In genomic region chr10:117649292-117650041, GRCm38 (mm10) we compare ENCODE assay signal across 21 mouse cellular contexts. TPM values are rescaled to one million over a fixed set of nuclear protein-coding genes. Genes with fewer than 3 reads are reported as not detected.
DNase-seq lines count a peak whose midpoint lies in the region; ATAC-seq and TF ChIP-seq lines count a peak whose summit lies in the region.
"Had no signal": no experiment of that assay in that cellular context is flagged by ENCODE, and none has a peak within 500 bp of the region (broad histone marks: within the 10 kb centered on the region; RNA-seq: fewer than 3 reads in every experiment).

No protein-coding gene starts in this region.

- no peak overlapping the region for H3K4me3 ChIP-seq in kidney, adult 2 months (ENCODE audit: insufficient read depth, low read depth, low read length)
- no peak overlapping the region for H3K4me3 ChIP-seq in lung, adult 2 months (replicated peaks; ENCODE audit: extremely low read depth, low read depth, low read length)
- H3K4me3 ChIP-seq in intestine, embryonic 15.5 days (replicated peaks) = no peak overlapping the region
- H3K4me3 ChIP-seq: embryonic facial prominence, embryonic 10.5 days; forebrain, embryonic 13.5 days; gastrocnemius, adult 2 months; heart, embryonic 12.5 days; hindbrain, embryonic 10.5 days had no signal

- no peak overlapping the region for H3K27ac ChIP-seq in kidney, adult 2 months (ENCODE audit: insufficient read depth, low read depth, low read length)
- no peak overlapping the region for H3K27ac ChIP-seq in intestine, embryonic 15.5 days
- H3K27ac ChIP-seq: embryonic facial prominence, embryonic 10.5 days; forebrain, embryonic 13.5 days; gastrocnemius, adult 2 months; hindbrain, embryonic 10.5 days had no signal

- no peaks in the 10 kb centered on the region for H3K27me3 ChIP-seq in kidney, adult 2 months (replicated peaks; ENCODE audit: control insufficient read depth, insufficient read depth, low read length)
- H3K27me3 ChIP-seq in intestine, embryonic 15.5 days (replicated peaks) = no peaks in the 10 kb centered on the region
- H3K27me3 ChIP-seq: CH12.LX; forebrain, embryonic 13.5 days; heart, embryonic 12.5 days; Patski had no signal

- no peaks in the 10 kb centered on the region for H3K9me3 ChIP-seq in intestine, embryonic 15.5 days
- H3K9me3 ChIP-seq: embryonic facial prominence, embryonic 10.5 days; forebrain, embryonic 13.5 days; heart, embryonic 12.5 days; hindbrain, embryonic 10.5 days had no signal

- H3K9ac ChIP-seq in intestine, embryonic 15.5 days = no peak overlapping the region
- H3K9ac ChIP-seq: forebrain, embryonic 13.5 days; heart, embryonic 12.5 days had no signal

- no peak for TF ChIP-seq POLR2A in kidney, adult 2 months (IDR thresholded peaks at IDR 0.05; ENCODE audit: low read depth, low read length)
- no peak for TF ChIP-seq POLR2A in lung, adult 2 months (IDR thresholded peaks at IDR 0.05; ENCODE audit: borderline replicate concordance, extremely low read depth, low read depth, low read length)

- WGBS in kidney, adult 2 months = 82% methylated on average over 11 of the region's 11 CpGs
- WGBS in lung, adult 2 months = 75% methylated on average over 11 of the region's 11 CpGs
- 84% methylated on average over 11 of the region's 11 CpGs for WGBS in intestine, embryonic 15.5 days

- H3K4me1 ChIP-seq in kidney, adult 2 months (ENCODE audit: control insufficient read depth, insufficient read depth, low read length) = no peaks in the 10 kb centered on the region
- H3K4me1 ChIP-seq in lung, adult 2 months (ENCODE audit: control insufficient read depth, insufficient read depth, low read length) = peaks cover 5% of the 10 kb centered on the region
- H3K4me1 ChIP-seq in intestine, embryonic 15.5 days (replicated peaks) = peaks cover 7% of the 10 kb centered on the region; the same call in 1 of the 2 replicates
- H3K4me1 ChIP-seq: heart, embryonic 12.5 days had no signal

- ATAC-seq in intestine, embryonic 15.5 days = no peak
- ATAC-seq: activated CD4-positive, CD25-positive, alpha-beta regulatory T cell, adult 4 months; forebrain, embryonic 13.5 days; Patski had no signal

- TF ChIP-seq CTCF in kidney, adult 2 months (conservative IDR thresholded peaks at IDR 0.05; ENCODE audit: insufficient read depth, insufficient read length, low read depth, low read length) = no peak
- no peak for TF ChIP-seq CTCF in lung, adult 2 months (IDR thresholded peaks at IDR 0.05; ENCODE audit: insufficient read depth, low read length)

- DNase-seq in kidney, adult 2 months = peak; percentile 43
- no peak for DNase-seq in kidney, adult 9 months
- DNase-seq in 3T3-L1 (ENCODE audit: low read depth, low spot score) = peak; percentile 91
- peak; percentile 64 for DNase-seq in lung, adult 2 months
- DNase-seq in lung, postnatal 25 days (ENCODE audit: low spot score) = peak; percentile 85
- no peak for DNase-seq in urinary bladder, postnatal 14 days (ENCODE audit: low spot score)
- no peak for DNase-seq in right cerebral cortex, adult 2 months (ENCODE audit: low spot score in 2 of 2)
- DNase-seq: adrenal gland, adult 2 months; adrenal gland, postnatal 25 days; cerebellum, adult 18-20 months; cerebellum, adult 9-11 months; gastrocnemius, adult 2 months; gastrocnemius, postnatal 25 days had no signal

- H3K4me2 ChIP-seq in intestine, embryonic 15.5 days (replicated peaks) = no peak overlapping the region
- H3K4me2 ChIP-seq: forebrain, embryonic 13.5 days; heart, embryonic 12.5 days had no signal

- H3K36me3 ChIP-seq in kidney, adult 2 months (ENCODE audit: control insufficient read depth, insufficient read depth, low read length) = no peaks in the 10 kb centered on the region
- no peaks in the 10 kb centered on the region for H3K36me3 ChIP-seq in intestine, embryonic 15.5 days
- H3K36me3 ChIP-seq: embryonic facial prominence, embryonic 10.5 days; heart, embryonic 12.5 days; hindbrain, embryonic 10.5 days had no signal

RNA-seq across cellular contexts. Expression of gene Cpm, which starts 20.2 kb away (rescaled TPM):
- 36.7 and 37.2 TPM in 2 replicates for polyA plus RNA-seq in kidney, adult 2 months (2012; rRNA removed)
- 104 and 117 TPM in 2 replicates for polyA plus RNA-seq in lung, adult 2 months (2012; rRNA removed)
- 44.4 and 50.7 TPM in 2 replicates for polyA plus RNA-seq in intestine, embryonic 15.5 days (2015; fragmentation: Nextera tagmentation; extraction: Ambion mirVana)

Comparison
In these comparisons a context has a peak if more than half of its experiments do, and no peak if none do; other contexts are left out.
1. DNase-seq: peak in kidney, adult 2 months (single experiment), 3T3-L1 (single experiment), lung, adult 2 months (single experiment) and lung, postnatal 25 days (single experiment); none in kidney, adult 9 months (single experiment), urinary bladder, postnatal 14 days (single experiment) and right cerebral cortex, adult 2 months (0 of 2).